Mouse (Mus musculus): ENCODE results near the gene Cntn1.

Cntn1 gene

GRCm38 (mm10) chr15:92137026-92137425 is 86.1 kb downstream of the Cntn1 start:
- DNase-seq (ENCODE audit: low spot score in 2 of 2) = no peak

GRCm38 (mm10) chr15:92141972-92142371 is 91.0 kb downstream of the Cntn1 start:
- no peak for DNase-seq (ENCODE audit: low spot score in 2 of 2)

GRCm38 (mm10) chr15:92154921-92155320 is 104.0 kb downstream of the Cntn1 start:
- no peak for DNase-seq (ENCODE audit: low spot score in 2 of 2)

- DNase-seq (ENCODE audit: low spot score in 2 of 2) = peak in 1 of 2 experiments; percentile 15
These were observed 109.8 kb downstream of the Cntn1 start for GRCm38 (mm10) chr15:92160855-92161162.

GRCm38 (mm10) chr15:92161163-92162025 is 110.4 kb downstream of the Cntn1 start:
- DNase-seq (ENCODE audit: low spot score in 2 of 2) = peak; percentile 26

- DNase-seq (ENCODE audit: low spot score in 2 of 2) = no peak
These were observed 111.9 kb downstream of the Cntn1 start for GRCm38 (mm10) chr15:92162835-92163234.

GRCm38 (mm10) chr15:92164127-92164526 is 113.2 kb downstream of the Cntn1 start:
- DNase-seq (ENCODE audit: low spot score in 2 of 2) = no peak

GRCm38 (mm10) chr15:92166266-92166665 is 115.3 kb downstream of the Cntn1 start:
- DNase-seq (ENCODE audit: low spot score in 2 of 2) = no peak

GRCm38 (mm10) chr15:92175739-92176138 is 124.8 kb downstream of the Cntn1 start:
- no peak for DNase-seq (ENCODE audit: low spot score in 2 of 2)

- DNase-seq (ENCODE audit: low spot score in 2 of 2) = no peak
These were observed 126.4 kb downstream of the Cntn1 start for GRCm38 (mm10) chr15:92177413-92177812.

- no peak for DNase-seq (ENCODE audit: low spot score in 2 of 2)
These were observed 134.5 kb downstream of the Cntn1 start for GRCm38 (mm10) chr15:92185484-92185883.

GRCm38 (mm10) chr15:92190000-92190399 is 139.0 kb downstream of the Cntn1 start:
- DNase-seq (ENCODE audit: low spot score in 2 of 2) = no peak

- no peak for DNase-seq (ENCODE audit: low spot score in 2 of 2)
These were observed 149.5 kb downstream of the Cntn1 start for GRCm38 (mm10) chr15:92200326-92200985.

GRCm38 (mm10) chr15:92206695-92207094 is 155.7 kb downstream of the Cntn1 start:
- no peak for DNase-seq (ENCODE audit: low spot score in 2 of 2)

GRCm38 (mm10) chr15:92209778-92210177 is 158.8 kb downstream of the Cntn1 start:
- no peak for DNase-seq (ENCODE audit: low spot score in 2 of 2)

GRCm38 (mm10) chr15:92210486-92211235 is 159.7 kb downstream of the Cntn1 start:
- DNase-seq (ENCODE audit: low spot score in 2 of 2) = no peak

- no peak for DNase-seq (ENCODE audit: low spot score in 2 of 2)
These were observed 164.9 kb downstream of the Cntn1 start for GRCm38 (mm10) chr15:92215841-92216240.

GRCm38 (mm10) chr15:92221446-92221845 is 170.5 kb downstream of the Cntn1 start:
- DNase-seq (ENCODE audit: low spot score in 2 of 2) = no peak

GRCm38 (mm10) chr15:92231386-92231785 is 180.4 kb downstream of the Cntn1 start:
- DNase-seq (ENCODE audit: low spot score in 2 of 2) = no peak

- DNase-seq (ENCODE audit: low spot score in 2 of 2) = no peak
These were observed 184.9 kb downstream of the Cntn1 start for GRCm38 (mm10) chr15:92235836-92236235.

GRCm38 (mm10) chr15:92264980-92265707 is 214.2 kb downstream of the Cntn1 start:
- peak; percentile 17 to 52 for DNase-seq (ENCODE audit: low spot score in 2 of 2)

GRCm38 (mm10) chr15:92268341-92268740 is 217.4 kb downstream of the Cntn1 start:
- no peak for DNase-seq (ENCODE audit: low spot score in 2 of 2)

Measured in frontal cortex, postnatal 10 days (tissue).